21 mouse cellular contexts compared by ENCODE assay signal in genomic region chr9:52957245-52957644, GRCm38 (mm10).
DNase-seq lines count a peak whose midpoint lies in the region; ATAC-seq and TF ChIP-seq lines count a peak whose summit lies in the region.
"Had no signal": no experiment of that assay in that cellular context is flagged by ENCODE, and none has a peak within 500 bp of the region (broad histone marks: within the 10 kb centered on the region; RNA-seq: fewer than 3 reads in every experiment).

No protein-coding gene starts in this region.

- 84% methylated on average over 1 of the region's 1 CpGs for WGBS in forebrain, embryonic 14.5 days
- WGBS in forebrain, embryonic 16.5 days: 67% methylated on average over 1 of the region's 1 CpGs
- 33% methylated on average over 1 of the region's 1 CpGs for WGBS in kidney, postnatal 0 days
- 35% methylated on average over 1 of the region's 1 CpGs for WGBS in kidney, adult 2 months
- WGBS in embryonic facial prominence, embryonic 14.5 days: 44% methylated on average over 1 of the region's 1 CpGs

- no peaks in the 10 kb centered on the region for H3K27me3 ChIP-seq in forebrain, embryonic 14.5 days (replicated peaks; ENCODE audit: control insufficient read depth, insufficient read depth, low read length)
- H3K27me3 ChIP-seq in forebrain, embryonic 16.5 days (replicated peaks; ENCODE audit: control insufficient read depth, insufficient read depth, low read length): no peaks in the 10 kb centered on the region
- no peaks in the 10 kb centered on the region for H3K27me3 ChIP-seq in kidney, postnatal 0 days (ENCODE audit: insufficient read depth, low read length)
- H3K27me3 ChIP-seq in kidney, adult 2 months (replicated peaks; ENCODE audit: control insufficient read depth, insufficient read depth, low read length): no peaks in the 10 kb centered on the region
- H3K27me3 ChIP-seq in embryonic facial prominence, embryonic 14.5 days (replicated peaks; ENCODE audit: control insufficient read depth, insufficient read depth, low read length): no peaks in the 10 kb centered on the region
- H3K27me3 ChIP-seq: hindbrain, embryonic 15.5 days; limb, embryonic 12.5 days; midbrain, embryonic 12.5 days; neural tube, embryonic 13.5 days had no signal

- no peak for ATAC-seq in forebrain, embryonic 14.5 days
- no peak for ATAC-seq in forebrain, embryonic 16.5 days
- ATAC-seq in kidney, postnatal 0 days (replicated peaks; ENCODE audit: low FRiP score, low read depth): peak; percentile 63; the same call in 1 of the 2 replicates
- ATAC-seq in embryonic facial prominence, embryonic 14.5 days (ENCODE audit: low read depth): peak; percentile 79
- ATAC-seq: lung, postnatal 0 days had no signal

- H3K4me3 ChIP-seq in forebrain, embryonic 14.5 days (ENCODE audit: low read depth, low read length): no peak overlapping the region
- no peak overlapping the region for H3K4me3 ChIP-seq in forebrain, embryonic 16.5 days (replicated peaks; ENCODE audit: low read length)
- H3K4me3 ChIP-seq in kidney, postnatal 0 days (replicated peaks; ENCODE audit: low read depth, low read length): no peak overlapping the region
- no peak overlapping the region for H3K4me3 ChIP-seq in kidney, adult 2 months (ENCODE audit: insufficient read depth, low read depth, low read length)
- H3K4me3 ChIP-seq in embryonic facial prominence, embryonic 14.5 days (ENCODE audit: low read depth, low read length): no peak overlapping the region
- H3K4me3 ChIP-seq in left cerebral cortex, adult 2 months: no peak overlapping the region
- H3K4me3 ChIP-seq: forebrain, embryonic 10.5 days; hindbrain, embryonic 15.5 days; limb, embryonic 12.5 days; midbrain, embryonic 12.5 days; neural tube, embryonic 13.5 days had no signal

- TF ChIP-seq POLR2A in kidney, adult 2 months (IDR thresholded peaks at IDR 0.05; ENCODE audit: low read depth, low read length): no peak

- TF ChIP-seq CTCF in kidney, postnatal 0 days (IDR thresholded peaks at IDR 0.05; ENCODE audit: low read depth): no peak
- TF ChIP-seq CTCF in kidney, adult 2 months (conservative IDR thresholded peaks at IDR 0.05; ENCODE audit: insufficient read depth, insufficient read length, low read depth, low read length): no peak
- no peak for TF ChIP-seq CTCF in left cerebral cortex, adult 2 months (IDR thresholded peaks at IDR 0.05)

- H3K4me1 ChIP-seq in forebrain, embryonic 14.5 days (ENCODE audit: control insufficient read depth, insufficient read depth, low read length): no peaks in the 10 kb centered on the region
- H3K4me1 ChIP-seq in forebrain, embryonic 16.5 days (replicated peaks; ENCODE audit: control insufficient read depth, insufficient read depth, low read length): no peaks in the 10 kb centered on the region
- no peaks in the 10 kb centered on the region for H3K4me1 ChIP-seq in kidney, postnatal 0 days (replicated peaks; ENCODE audit: insufficient read depth, low read length)
- H3K4me1 ChIP-seq in kidney, adult 2 months (ENCODE audit: control insufficient read depth, insufficient read depth, low read length): no peaks in the 10 kb centered on the region
- no peaks in the 10 kb centered on the region for H3K4me1 ChIP-seq in embryonic facial prominence, embryonic 14.5 days (ENCODE audit: control insufficient read depth, insufficient read depth, low read length)
- H3K4me1 ChIP-seq: forebrain, embryonic 10.5 days; hindbrain, embryonic 15.5 days; limb, embryonic 12.5 days; midbrain, embryonic 12.5 days; neural tube, embryonic 13.5 days had no signal

- no peak overlapping the region for H3K4me2 ChIP-seq in forebrain, embryonic 14.5 days (ENCODE audit: low read length)
- H3K4me2 ChIP-seq in forebrain, embryonic 16.5 days (ENCODE audit: low read length): no peak overlapping the region
- H3K4me2 ChIP-seq in kidney, postnatal 0 days (ENCODE audit: low read length): no peak overlapping the region
- H3K4me2 ChIP-seq in embryonic facial prominence, embryonic 14.5 days (ENCODE audit: low read depth, low read length): no peak overlapping the region
- H3K4me2 ChIP-seq: hindbrain, embryonic 15.5 days; limb, embryonic 12.5 days; midbrain, embryonic 12.5 days; neural tube, embryonic 13.5 days had no signal

- H3K9ac ChIP-seq in forebrain, embryonic 14.5 days (ENCODE audit: low read length): no peak overlapping the region
- no peak overlapping the region for H3K9ac ChIP-seq in forebrain, embryonic 16.5 days (replicated peaks; ENCODE audit: low read depth, low read length)
- H3K9ac ChIP-seq in kidney, postnatal 0 days (ENCODE audit: low read depth, low read length): no peak overlapping the region
- H3K9ac ChIP-seq in embryonic facial prominence, embryonic 14.5 days (ENCODE audit: low read depth, low read length): no peak overlapping the region
- H3K9ac ChIP-seq: hindbrain, embryonic 15.5 days; limb, embryonic 12.5 days; liver, embryonic 14.5 days; midbrain, embryonic 12.5 days; neural tube, embryonic 13.5 days had no signal

- H3K27ac ChIP-seq in forebrain, embryonic 14.5 days (ENCODE audit: low read depth, low read length): no peak overlapping the region
- no peak overlapping the region for H3K27ac ChIP-seq in forebrain, embryonic 16.5 days (ENCODE audit: low read length)
- H3K27ac ChIP-seq in kidney, postnatal 0 days: no peak overlapping the region
- no peak overlapping the region for H3K27ac ChIP-seq in kidney, adult 2 months (ENCODE audit: insufficient read depth, low read depth, low read length)
- H3K27ac ChIP-seq in embryonic facial prominence, embryonic 14.5 days (replicated peaks; ENCODE audit: low read depth, low read length): no peak overlapping the region
- no peak overlapping the region for H3K27ac ChIP-seq in left cerebral cortex, adult 2 months
- H3K27ac ChIP-seq: forebrain, embryonic 10.5 days; hindbrain, embryonic 15.5 days; limb, embryonic 12.5 days; liver, embryonic 14.5 days; midbrain, embryonic 12.5 days; neural tube, embryonic 13.5 days had no signal

- intact Hi-C loops in left cerebral cortex, adult 2 months (cut with DNase I): no loop called here

- DNase-seq in forebrain, embryonic 14.5 days (ENCODE audit: low spot score): peak; percentile 20
- DNase-seq in kidney, postnatal 0 days (ENCODE audit: low spot score): peak; percentile 44
- no peak for DNase-seq in kidney, adult 2 months
- DNase-seq in 416B (ENCODE audit: low read depth): peak; percentile 2
- peak; percentile 76 for DNase-seq in embryonic facial prominence, embryonic 14.5 days (ENCODE audit: low spot score)
- no peak for DNase-seq in left cerebral cortex, adult 2 months (ENCODE audit: extremely low spot score in 1 of 2, low spot score in 2 of 2)
- DNase-seq: adrenal gland, postnatal 36 days; cerebellum, adult 2 months; heart, adult 11 months; heart, postnatal 4 days; spleen, adult 18-20 months; thymus, postnatal 25 days had no signal

- no peaks in the 10 kb centered on the region for H3K36me3 ChIP-seq in forebrain, embryonic 14.5 days (ENCODE audit: control insufficient read depth, insufficient read depth, low read length)
- H3K36me3 ChIP-seq in forebrain, embryonic 16.5 days (ENCODE audit: control insufficient read depth, insufficient read depth): no peaks in the 10 kb centered on the region
- no peaks in the 10 kb centered on the region for H3K36me3 ChIP-seq in kidney, postnatal 0 days (ENCODE audit: insufficient read depth, low read length)
- H3K36me3 ChIP-seq in kidney, adult 2 months (ENCODE audit: control insufficient read depth, insufficient read depth, low read length): no peaks in the 10 kb centered on the region
- no peaks in the 10 kb centered on the region for H3K36me3 ChIP-seq in embryonic facial prominence, embryonic 14.5 days (ENCODE audit: control insufficient read depth, insufficient read depth, low read length)
- H3K36me3 ChIP-seq: forebrain, embryonic 10.5 days; G1E; hindbrain, embryonic 15.5 days; limb, embryonic 12.5 days; midbrain, embryonic 12.5 days; neural tube, embryonic 13.5 days had no signal

- no peaks in the 10 kb centered on the region for H3K9me3 ChIP-seq in forebrain, embryonic 14.5 days (replicated peaks; ENCODE audit: control insufficient read depth, low read length)
- H3K9me3 ChIP-seq in forebrain, embryonic 16.5 days (ENCODE audit: control insufficient read depth, low read length): no peaks in the 10 kb centered on the region
- H3K9me3 ChIP-seq in kidney, postnatal 0 days (replicated peaks; ENCODE audit: low read length): no peaks in the 10 kb centered on the region
- H3K9me3 ChIP-seq in embryonic facial prominence, embryonic 14.5 days (ENCODE audit: control insufficient read depth, low read length): no peaks in the 10 kb centered on the region
- H3K9me3 ChIP-seq: forebrain, embryonic 10.5 days; G1E; hindbrain, embryonic 15.5 days; limb, embryonic 12.5 days; midbrain, embryonic 12.5 days; neural tube, embryonic 13.5 days had no signal

Comparison
In these comparisons a context has a peak if more than half of its experiments do, and no peak if none do; other contexts are left out.
1. DNase-seq: peak in forebrain, embryonic 14.5 days (single experiment), kidney, postnatal 0 days (single experiment), 416B (single experiment) and embryonic facial prominence, embryonic 14.5 days (single experiment); none in kidney, adult 2 months (single experiment) and left cerebral cortex, adult 2 months (0 of 2).
2. ATAC-seq: peak in kidney, postnatal 0 days (single experiment) and embryonic facial prominence, embryonic 14.5 days (single experiment); none in forebrain, embryonic 14.5 days (single experiment) and forebrain, embryonic 16.5 days (single experiment).